Mouse (Mus musculus) fat pad, adult 2 months (tissue): ENCODE measurements around the gene Relb.

Experiments
- DNase-seq: peaks from one replicate; pipeline ENCODE4 v3.0.0-alpha.2; 2011; ENCODE audit warnings: low read depth, low spot score; ENCODE audit errors: extremely low read depth

Gene Relb

DNA sequence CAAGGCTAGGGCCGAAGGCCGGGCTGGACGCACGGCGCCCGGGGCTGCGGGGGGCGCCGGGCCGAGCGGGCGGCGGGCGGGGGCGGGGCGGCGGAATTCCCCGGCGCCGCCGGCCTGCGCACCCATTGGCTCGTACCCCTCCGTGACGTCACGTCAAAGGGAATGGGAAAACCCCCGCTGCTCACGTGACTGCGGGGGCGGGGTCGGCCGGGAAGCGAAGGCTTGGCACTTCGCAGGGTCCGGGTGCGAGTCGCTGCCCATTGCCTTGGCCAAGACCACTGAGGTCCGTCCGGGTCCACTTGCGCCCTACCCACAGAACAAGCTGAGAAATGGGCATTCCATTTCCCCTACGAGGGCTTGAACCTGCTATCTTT, at the start of gene Relb:
Gene Relb, minus strand, starts transcription at position 78 of the 374 bp plus-strand sequence.
- no peak for DNase-seq

DNA sequence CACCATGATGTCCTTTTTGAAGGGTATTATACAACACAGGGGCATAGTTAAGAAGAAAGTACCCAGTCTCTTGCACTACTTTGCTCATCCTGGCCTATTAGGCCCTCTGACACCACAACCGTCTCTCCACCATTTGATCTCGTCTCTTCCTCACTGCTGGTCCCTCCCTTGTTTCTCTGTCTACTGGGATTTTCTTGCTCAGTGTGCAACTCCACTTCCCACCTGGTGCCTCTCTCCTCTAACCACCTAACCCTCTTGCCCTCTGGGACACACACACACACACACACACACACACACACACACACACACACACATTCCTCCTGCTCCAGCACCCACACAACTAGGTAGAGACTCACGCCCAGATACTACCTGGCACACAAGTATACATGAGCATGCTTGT, 49.7 kb upstream of the Relb start:
- no peak for DNase-seq

DNA sequence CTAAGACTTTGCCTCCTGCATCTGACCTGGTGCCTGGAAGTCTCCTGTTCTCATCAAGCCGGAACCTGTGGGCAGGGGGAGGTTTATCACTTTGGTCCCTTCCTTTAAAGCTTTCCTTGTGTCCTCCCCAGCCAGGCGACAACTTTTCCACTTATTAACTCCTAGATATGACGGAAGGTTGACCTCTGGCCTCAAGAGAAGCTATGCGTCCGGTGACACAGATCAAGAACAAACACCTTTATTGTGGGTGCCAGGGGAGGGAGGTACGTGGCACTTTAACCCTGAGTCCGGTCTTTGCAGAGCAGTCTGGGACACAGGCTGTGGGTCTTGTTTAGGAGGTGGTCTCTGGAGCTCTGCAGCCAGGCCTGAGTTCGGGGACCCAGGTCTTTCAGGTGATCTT, 48.6 kb upstream of the Relb start, which contains the start of gene Apoc2:
Gene Apoc2, minus strand, starts transcription at position 70 of the 400 bp plus-strand sequence.
- DNase-seq, result no peak

DNA sequence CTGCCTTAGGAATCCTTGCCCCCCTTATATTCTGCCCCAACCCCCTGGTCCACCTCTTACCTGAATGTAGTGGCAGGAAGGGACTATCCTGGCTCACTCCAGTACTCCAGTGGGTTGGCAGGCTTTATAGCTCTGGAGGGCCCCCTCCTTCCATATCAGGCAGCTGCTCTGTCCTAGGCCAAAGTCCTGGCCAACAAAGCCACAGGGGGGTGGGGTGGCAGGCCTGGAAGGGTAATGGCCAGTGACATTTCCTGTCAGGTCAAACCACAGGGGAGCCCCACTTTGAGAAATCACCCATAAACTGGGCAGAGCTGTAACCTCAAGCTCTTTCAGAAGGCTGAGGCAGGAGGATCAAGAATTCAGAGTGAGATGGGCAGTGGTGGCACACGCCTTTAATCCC, 47.4 kb upstream of the Relb start:
- no peak for DNase-seq

DNA sequence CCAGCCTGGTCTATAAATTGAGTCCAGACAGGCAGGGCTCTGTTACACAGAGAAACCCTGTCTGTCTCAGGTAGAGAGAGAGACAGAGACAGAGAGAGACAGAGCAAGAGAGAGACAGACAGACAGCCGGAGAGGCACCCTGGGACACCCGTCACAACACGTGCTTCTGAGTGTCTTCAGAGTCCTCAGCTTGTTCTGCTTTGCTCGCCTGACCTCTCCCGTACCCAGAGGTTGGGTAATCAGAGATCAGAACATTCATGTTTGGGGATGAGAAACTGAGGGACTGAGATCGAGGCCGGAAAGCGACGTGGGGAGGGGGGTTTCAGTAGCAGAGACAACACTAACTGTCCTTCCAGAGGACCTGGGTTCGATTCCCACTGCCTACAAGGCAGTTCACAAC, 46.6 kb upstream of the Relb start:
- no peak for DNase-seq

DNA sequence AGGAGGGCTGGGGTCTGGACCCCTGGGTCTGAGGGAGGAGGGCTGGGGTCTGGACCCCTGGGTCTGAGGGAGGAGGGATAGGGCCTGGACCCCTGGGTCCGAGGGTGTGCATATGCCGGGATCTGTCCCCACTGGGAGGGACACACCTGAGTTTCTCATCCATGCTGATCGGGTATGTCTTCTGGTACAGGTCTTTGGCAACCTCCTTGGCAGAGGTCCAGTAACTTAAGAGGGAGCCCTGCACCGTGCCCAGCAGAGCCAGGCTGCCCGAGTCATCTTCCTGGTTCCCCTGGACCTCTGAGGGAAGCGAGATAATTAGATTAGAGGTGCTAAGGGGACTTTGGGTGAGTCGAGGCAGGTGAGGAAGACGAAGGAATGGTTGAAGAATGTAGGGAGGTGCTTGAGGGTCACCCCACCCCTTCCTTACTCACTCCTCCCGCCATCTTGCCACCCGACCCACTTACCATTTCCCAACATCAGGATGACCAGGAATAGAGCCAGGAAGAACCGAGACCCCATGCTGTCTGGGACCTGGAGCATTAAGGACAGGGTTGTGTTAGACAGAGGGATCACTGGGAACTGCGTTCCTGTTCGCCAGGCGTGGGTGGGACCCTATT, 44.0 kb upstream of the Relb start:
- DNase-seq, result no peak

DNA sequence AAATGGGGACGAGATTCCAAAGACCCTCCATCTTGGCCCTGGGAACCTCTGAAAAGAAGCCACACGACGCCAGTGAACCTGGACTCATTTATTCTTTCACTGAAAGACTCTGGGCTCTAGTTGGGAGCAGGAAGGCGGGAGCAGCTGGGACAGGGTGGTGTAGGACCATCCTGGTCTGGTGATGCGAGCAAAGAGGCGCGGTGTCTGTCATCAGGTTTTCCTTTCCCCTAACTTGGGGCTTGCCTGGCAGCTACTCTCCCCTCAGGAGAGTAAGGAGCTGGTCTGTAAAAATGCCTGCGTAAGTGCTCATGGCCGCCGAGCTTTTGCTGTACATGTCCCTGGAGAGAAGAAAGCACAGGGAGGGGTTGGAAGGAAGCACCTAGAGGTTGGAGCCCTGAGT, 42.3 kb upstream of the Relb start:
- no peak for DNase-seq

DNA sequence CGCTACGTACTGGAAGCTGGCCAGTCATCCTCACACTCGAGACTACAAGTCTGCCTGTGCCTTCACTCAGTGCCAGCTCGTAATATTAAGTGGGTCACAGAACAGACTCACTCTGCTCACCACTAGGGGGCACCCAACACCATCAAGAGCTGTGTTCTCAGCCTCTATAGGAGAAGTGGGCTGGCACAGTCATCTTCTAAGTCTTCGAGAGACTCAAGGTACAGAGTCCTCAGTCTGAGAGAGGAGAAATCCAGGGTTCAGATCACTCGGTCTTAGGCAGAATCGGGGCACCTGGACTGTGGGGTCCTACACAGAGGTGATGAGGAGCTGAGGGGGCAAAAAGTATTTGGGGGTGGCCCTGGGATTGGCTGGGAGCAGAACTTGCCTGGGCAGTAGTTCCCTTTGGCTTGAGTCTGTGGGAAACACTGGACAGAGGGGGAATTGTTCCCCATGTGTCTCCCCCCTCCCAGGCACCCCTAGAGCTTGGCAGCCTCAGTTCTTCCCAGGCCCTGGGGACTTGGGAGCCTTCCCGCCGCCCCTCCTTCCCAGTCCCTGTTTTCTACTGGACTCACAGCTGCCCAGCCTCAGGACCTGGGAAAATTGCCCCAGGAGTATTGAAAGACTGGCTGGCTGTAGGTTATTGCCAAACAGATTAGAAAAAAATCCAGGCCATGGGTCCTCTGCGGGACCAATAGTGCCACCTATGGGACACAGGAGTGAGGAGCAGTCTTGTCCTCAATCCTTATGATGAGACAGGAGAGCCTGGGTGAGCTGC, 39.9 kb upstream of the Relb start:
- peak; percentile 93 for DNase-seq

DNA sequence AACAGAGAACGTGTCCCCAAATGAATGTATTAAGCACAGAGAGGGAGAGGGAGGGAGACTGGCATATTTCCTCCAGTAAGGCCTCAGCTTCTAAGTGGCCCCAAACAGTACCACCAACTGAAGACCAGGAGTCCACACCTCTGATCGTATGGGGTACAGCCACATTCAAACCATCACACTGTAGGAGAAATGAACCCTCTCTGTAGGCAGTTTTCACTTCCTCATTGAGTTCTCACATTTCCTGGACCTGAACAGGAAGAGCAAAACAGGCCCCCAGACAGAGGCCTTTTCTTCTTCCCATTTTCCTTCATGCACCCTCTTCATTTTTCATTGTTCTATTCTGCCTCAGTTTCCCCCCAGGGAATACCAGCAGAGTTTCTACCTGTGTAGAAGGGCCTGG, 38.2 kb upstream of the Relb start:
- no peak for DNase-seq

DNA sequence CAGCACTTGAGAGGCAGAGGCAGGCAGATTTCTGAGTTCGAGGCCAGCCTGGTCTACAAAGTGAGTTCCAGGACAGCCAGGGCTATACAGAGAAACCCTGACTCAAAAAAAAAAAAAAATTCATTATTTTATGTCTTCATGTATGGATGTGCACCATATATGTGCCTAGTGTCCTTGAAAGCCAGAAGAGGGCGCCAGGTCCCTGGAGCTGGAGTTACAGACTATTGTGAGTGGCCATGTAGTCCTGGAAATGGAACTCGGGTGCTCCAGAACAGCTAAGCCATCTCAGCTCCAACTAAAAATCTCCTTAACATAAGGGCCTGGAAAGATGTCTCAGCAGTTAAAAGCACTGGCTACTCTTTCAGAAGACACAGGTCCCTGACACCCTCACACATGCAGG, 37.5 kb upstream of the Relb start:
- DNase-seq, result no peak

DNA sequence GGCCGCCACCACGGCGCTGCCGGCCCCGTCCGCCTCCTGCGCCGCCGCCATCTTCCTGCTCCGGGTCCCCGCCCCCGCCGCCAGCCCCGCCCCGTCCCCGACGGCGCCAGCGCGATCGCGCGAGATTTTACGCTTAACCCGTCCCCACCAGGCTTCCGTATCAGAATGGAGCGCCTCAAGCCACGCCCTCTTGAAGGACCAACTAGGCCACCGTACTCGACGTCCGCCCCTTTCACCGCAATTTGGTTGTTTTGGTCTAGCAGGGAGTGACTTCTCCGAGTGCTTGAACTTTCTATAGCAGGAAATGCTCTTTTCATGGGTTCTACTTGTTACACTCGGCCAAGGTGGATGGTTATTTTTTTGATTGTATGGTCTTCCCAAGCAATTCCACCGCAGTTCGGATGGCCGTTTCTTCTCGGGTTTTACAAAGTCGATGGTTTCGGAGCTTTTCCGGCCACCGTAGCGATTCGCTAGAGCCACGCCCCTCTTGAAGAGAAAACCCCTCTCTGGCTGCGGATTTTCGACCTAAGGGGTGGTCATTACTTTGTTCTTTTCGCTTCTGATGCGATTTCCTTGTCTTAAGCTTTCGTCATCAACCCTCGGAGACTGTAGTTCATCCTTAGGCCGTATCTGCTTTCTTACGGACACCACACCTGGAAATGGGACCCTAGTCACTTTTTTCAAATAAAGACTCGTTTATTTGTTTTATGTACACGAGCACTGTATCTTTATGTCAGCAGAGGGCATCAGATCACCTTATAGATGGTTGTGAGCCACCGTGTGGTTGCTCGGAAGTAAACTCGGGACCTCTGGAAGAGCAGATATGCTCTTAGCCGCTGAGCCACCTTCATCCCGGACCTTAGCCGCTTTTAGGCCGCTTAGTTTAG, 36.0 kb upstream of the Relb start, which contains the start of gene Clptm1:
Gene Clptm1, minus strand, starts transcription at position 79 of the 887 bp plus-strand sequence.
- peak; percentile 75 for DNase-seq

DNA sequence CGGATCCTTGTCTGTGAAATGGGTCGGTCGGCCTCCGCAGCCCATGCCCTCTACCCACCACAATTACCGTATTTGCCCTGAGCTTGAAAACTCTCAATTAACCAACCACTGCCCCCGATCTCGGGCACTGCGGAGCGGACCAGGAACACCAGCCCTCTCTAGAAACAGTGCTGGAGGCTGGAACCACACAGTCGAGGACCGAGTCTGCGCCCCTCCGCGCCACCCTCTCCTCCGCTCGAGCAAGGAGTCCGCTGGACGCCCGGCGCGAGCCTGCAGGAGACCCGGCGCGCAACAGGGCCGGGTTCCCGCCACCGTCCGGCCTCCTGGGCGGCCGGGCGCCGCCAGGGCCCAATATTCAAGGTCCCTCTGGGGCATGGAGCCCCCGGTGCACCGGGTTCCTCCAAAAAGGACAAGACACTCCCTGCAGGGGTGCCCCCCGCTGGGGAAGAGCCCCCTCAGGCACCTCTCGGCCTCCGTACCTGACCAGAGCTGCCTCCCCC, 35.3 kb upstream of the Relb start:
- DNase-seq, result no peak

DNA sequence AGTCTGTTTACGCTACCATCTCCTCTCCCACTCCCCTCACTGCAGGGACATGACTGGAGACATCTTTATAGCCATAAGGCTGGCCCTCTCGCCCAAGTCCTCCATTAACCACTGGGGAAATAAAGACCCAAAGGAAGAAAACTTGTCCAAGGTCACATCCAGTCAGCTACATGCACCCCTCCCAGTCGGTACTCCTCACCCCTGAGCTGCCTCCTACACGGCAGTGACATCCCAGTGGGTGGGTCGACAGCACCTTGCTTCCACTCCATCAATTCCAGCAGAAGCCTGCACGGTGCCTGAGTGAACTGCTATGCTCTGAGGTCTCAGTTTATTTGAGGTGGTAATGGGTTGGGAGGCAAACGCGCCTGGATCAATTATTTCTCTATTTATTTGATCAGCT, 34.7 kb upstream of the Relb start:
- DNase-seq, result no peak

DNA sequence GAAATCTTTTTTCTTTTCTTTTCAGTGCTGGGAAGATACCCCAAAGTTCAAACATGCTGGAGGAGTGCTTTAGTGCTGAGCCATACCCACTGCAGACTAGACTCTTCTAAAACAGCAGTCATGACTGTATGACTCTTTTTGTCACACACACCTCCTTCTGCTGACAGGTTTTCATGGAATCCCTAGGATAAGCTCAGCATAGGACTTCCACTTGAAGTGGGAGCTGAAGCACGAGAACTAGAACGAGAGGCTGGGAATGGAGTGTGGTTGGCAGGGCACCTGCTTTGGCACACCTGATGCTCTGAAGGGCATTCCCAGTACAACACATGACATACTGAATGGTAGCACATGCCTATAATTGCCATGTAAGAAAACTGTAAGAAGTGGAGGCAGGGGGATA, 23.4 kb upstream of the Relb start:
- no peak for DNase-seq

DNA sequence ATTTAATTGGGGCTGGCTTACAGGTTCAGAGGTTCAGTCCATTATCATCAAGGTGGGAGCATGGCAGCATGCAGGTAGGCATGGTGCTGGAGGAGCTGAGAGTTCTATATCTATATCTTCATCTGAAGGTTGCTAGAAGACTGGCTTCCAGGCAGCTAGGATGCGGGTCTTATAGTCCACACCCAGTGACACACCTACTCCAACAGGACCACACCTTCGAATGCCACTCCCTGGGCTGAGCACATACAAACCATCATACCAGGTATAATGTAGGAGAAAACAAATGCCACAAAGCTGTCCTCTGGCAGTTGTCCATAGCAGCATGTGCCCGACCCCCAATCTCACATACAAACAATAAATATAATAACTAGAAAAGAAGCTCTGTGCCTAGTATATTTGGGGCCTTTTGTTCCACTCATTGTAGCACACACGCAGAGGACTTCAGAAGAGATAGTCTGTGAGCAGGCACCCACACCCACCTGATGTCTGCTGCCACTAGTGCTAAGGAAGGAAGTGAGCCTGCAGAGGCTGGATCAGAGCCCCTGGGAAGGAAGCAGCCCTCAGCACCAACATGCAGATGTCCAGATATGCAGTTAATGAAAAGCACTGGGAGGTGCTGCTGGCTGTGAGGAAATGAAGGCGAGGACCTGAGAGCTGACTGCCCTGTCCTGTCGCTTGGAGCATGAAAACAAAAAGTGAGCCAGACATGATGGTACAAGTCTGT, 22.0 kb upstream of the Relb start:
- DNase-seq, result no peak

DNA sequence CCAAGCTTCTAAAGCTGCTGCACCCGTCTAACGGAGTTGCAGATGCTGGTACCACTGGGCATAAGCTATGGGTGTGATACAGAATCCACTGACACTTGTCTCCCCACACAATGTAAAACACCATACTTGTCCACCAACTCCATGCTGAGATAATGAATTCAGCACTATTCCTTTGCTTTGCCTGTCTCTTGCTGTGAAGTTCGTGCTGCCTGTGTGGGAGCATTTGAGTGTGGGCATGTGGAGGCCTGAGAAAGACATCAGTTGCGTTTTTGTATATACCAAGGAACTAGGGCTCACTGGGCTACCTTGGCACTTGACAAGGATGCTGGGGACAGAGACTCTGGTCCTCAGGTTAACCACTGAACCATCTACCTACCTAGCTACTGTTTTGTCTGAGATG, 12.0 kb upstream of the Relb start:
- DNase-seq, result no peak

DNA sequence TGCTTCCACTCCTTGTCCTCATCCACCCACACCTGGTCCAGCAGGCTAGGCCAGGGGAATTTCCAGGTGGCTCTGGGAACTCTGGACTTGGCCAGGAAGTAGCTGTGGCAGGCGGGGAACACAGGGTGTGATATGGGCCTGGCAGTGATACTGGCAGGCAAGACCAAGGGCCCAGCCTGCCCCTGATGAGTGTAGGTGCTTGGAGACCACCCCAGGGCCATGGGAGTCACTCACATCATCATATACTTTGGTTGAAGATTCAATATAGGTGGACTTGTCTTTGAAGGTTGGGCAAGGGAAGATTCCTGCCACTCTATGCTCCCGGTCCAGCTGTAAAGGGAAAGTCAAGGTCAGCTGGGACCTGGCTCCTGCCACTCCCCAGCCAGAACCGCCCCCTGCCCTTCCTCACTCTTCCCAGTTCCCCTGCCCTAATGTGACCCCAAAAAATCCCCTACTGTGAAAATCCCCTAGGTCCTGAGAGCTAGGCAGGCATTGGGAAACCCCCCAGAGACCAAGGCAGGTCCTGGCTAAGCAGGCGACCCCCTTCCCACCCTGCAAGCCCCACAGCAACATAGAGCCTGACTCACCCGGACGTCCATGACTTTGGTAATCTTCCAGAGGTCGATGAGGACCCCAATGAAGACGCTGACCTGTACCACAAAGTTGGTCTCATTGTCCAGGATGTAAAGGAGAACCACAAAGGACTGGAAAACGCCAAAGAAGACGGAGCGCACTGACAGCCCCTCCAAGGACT, 6.0 kb upstream of the Relb start:
- DNase-seq, result no peak

DNA sequence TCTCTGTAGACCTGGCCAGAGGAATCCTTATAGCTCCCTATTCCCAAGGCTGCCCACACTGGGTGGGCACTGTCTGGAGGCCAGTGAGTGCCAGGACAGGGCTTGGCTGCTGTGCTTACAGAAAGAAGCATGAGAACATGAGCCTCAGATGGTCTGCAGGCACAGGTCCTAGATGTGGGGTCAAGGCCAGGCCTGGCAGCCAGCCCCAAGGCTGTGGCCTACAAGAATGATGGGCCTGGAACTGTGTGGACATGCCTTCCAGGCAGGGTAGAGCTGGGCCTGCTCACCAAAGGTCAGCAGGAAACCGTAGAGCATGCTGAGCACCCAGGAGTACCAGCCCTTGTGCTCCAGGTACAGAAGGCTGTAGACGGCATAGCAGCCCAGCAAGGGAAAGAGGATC, 5.4 kb upstream of the Relb start:
- DNase-seq, result no peak

DNA sequence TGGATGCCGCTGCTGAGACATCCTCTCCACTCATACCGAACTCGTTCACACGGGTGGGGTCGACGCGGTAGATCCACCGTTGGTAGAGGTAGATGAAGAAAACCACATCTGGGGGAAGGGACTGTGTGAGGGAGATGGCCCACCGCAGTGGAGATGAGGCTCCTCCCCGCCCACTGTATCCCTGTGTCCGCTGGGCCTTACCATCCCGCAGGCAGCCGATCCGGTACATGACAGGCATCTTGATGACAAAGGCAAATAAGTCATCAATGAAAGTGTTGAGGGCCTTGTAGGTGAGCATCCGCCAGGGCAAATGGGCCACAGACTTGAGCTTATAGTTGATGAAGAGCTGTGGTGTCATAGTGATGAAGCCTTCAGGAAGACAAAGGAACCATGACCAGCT, 4.6 kb upstream of the Relb start:
- DNase-seq, result no peak

DNA sequence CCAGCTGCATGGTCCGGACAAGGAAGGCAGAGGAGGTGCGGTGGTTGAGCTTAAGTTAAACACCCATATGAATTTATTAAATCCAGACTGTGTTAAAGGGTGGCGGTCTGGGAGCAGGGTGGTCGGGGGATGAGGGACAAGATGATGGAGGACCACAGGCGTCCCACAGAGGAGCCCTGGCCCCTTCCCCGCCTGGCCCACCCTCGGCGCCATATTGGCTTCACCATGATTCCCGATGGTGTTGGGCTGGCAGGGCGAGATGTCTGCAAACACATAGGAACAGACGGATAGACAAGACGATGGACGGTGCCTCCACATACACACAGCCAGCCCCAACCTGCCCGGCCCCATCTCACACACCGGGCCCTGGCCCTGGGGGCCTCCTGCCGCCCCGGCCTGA, 4.0 kb upstream of the Relb start:
- DNase-seq, result no peak
